Mouse (Mus musculus) kidney, postnatal 10 days (tissue): ENCODE measurements around the gene Rps2.
A peak's percentile ranks its signal among the peaks of the same experiment; 100 is the strongest.
"Not testable (repeated sequence)": the region's sequence is repeated elsewhere in the genome, so short reads cannot be mapped to it uniquely, and the experiment has no call there.

ENCODE experiments used
- DNase-seq: peaks from one replicate; pipeline ENCODE4 v3.0.0; 2021; ENCODE audit warnings: mixed read lengths

Gene Rps2

GRCm38 (mm10) chr17:24706982-24707800 lies 10.7 kb upstream of the Rps2 start, which contains the start of gene Tbl3:
TSS of gene Tbl3 (minus strand) at chr17:24707660.
- DNase-seq: peak; percentile 97

- DNase-seq: no peak
Observed at GRCm38 (mm10) chr17:24707801-24708425, 10.0 kb upstream of the Rps2 start.

- DNase-seq: no peak
Observed at GRCm38 (mm10) chr17:24708646-24709045, 9.3 kb upstream of the Rps2 start.

- no peak for DNase-seq
Observed at GRCm38 (mm10) chr17:24715556-24715955, 2.4 kb upstream of the Rps2 start.

- peak; percentile 7 for DNase-seq
Observed at GRCm38 (mm10) chr17:24716166-24716682, 1.7 kb upstream of the Rps2 start.

GRCm38 (mm10) chr17:24718938-24719337 lies 1.0 kb downstream of the Rps2 start:
- not testable (repeated sequence) for DNase-seq

GRCm38 (mm10) chr17:24719494-24720222 lies 1.7 kb downstream of the Rps2 start:
- DNase-seq: peak; percentile 99

- peak; percentile 8 for DNase-seq
Observed at GRCm38 (mm10) chr17:24720616-24721015, 2.7 kb downstream of the Rps2 start.

GRCm38 (mm10) chr17:24721383-24721955 lies 3.6 kb downstream of the Rps2 start:
- peak; percentile 6 for DNase-seq

GRCm38 (mm10) chr17:24722220-24722924 lies 4.5 kb downstream of the Rps2 start:
- DNase-seq: peak; percentile 8

- DNase-seq: peak; percentile 6
Observed at GRCm38 (mm10) chr17:24723122-24723880, 5.4 kb downstream of the Rps2 start.

GRCm38 (mm10) chr17:24723881-24724180 lies 5.9 kb downstream of the Rps2 start:
- DNase-seq: no peak

GRCm38 (mm10) chr17:24724184-24724583 lies 6.3 kb downstream of the Rps2 start, which contains the start of gene Ndufb10:
TSS of gene Ndufb10 (minus strand) at chr17:24724478.
- peak; percentile 99 for DNase-seq

GRCm38 (mm10) chr17:24725637-24726390 lies 7.9 kb downstream of the Rps2 start:
- no peak for DNase-seq

- DNase-seq: peak; percentile 5
Observed at GRCm38 (mm10) chr17:24727618-24728017, 9.7 kb downstream of the Rps2 start, which contains the start of gene Rpl3l. TSS of gene Rpl3l (plus strand) at chr17:24727820.

GRCm38 (mm10) chr17:24728184-24728583 lies 10.3 kb downstream of the Rps2 start:
- DNase-seq: peak; percentile 9

- peak; percentile 39 for DNase-seq
Observed at GRCm38 (mm10) chr17:24729067-24729466, 11.2 kb downstream of the Rps2 start.

- peak; percentile 6 for DNase-seq
Observed at GRCm38 (mm10) chr17:24730787-24731186, 12.9 kb downstream of the Rps2 start.

- peak; percentile 5 for DNase-seq
Observed at GRCm38 (mm10) chr17:24732233-24732935, 14.5 kb downstream of the Rps2 start.
